Mouse (Mus musculus) c-Kit-positive CD71-positive TER-119-positive erythroid progenitor cells, embryonic 14.5 days (primary cell): ENCODE data around the gene Ncoa4.
A peak's percentile ranks its signal among the peaks of the same experiment; 100 is the strongest.

Experiments used
- DNase-seq: peaks from one replicate; pipeline ENCODE4 v3.0.0-alpha.2; 2013; ENCODE audit warnings: low spot score

Ncoa4 gene

GRCm38 (mm10) chr14:32201791-32202451, 42.3 kb downstream of the Ncoa4 start, which contains the start of the genes Timm23 and Parg:
Gene Timm23 (minus strand): TSS chr14:32201898.
Gene Parg (plus strand): TSS chr14:32201949.
- DNase-seq: peak; percentile 80

GRCm38 (mm10) chr14:32226601-32227000, 66.9 kb downstream of the Ncoa4 start:
- DNase-seq: no peak

GRCm38 (mm10) chr14:32228996-32229395, 69.3 kb downstream of the Ncoa4 start:
- peak; percentile 69 for DNase-seq
